Mouse (Mus musculus) MEL (cell line): ENCODE data around the gene Rad50. TPM values are rescaled to one million over a fixed set of nuclear protein-coding genes. Genes with fewer than 3 reads are reported as not detected.

Experiments used
- DNase-seq: peaks from one replicate; pipeline ENCODE4 v3.0.0; 2011; ENCODE audit warnings: low read depth, low spot score
- H3K27ac ChIP-seq: 2 replicates; pipeline ENCODE4 v1.5.1; 2012; ENCODE audit warnings: low read depth, mild to moderate bottlenecking, control low read depth, low read length, moderate library complexity; ENCODE audit not compliant: control insufficient read depth
- H3K27me3 ChIP-seq, 2 experiments: fragments of 150-350 bp in 1 of 2; sonication (generic) in 1 of 2; 2 replicates each; pipeline ENCODE4 v1.6.1; 2012; ENCODE audit warnings: low read length in 2 of 2, mild to moderate bottlenecking in 2 of 2, improper control_type of control experiment in 1 of 2, moderate library complexity in 1 of 2; ENCODE audit not compliant: insufficient read depth in 2 of 2, control insufficient read depth in 1 of 2
- H3K36me3 ChIP-seq, 2 experiments: 2 replicates each; pipeline ENCODE4 v1.6.1; 2012 to 2014; ENCODE audit warnings: low read length in 2 of 2, improper control_type of control experiment in 1 of 2, inconsistent platforms in 1 of 2, mild to moderate bottlenecking in 1 of 2; ENCODE audit not compliant: insufficient read depth in 2 of 2, control insufficient read depth in 1 of 2
- H3K4me1 ChIP-seq, 2 experiments: fragments of 150-350 bp in 1 of 2; sonication (generic) in 1 of 2; 2 replicates each; pipeline ENCODE4 v1.6.1; 2012; ENCODE audit warnings: low read length in 2 of 2, improper control_type of control experiment in 1 of 2, mild to moderate bottlenecking in 1 of 2; ENCODE audit not compliant: insufficient read depth in 2 of 2, control insufficient read depth in 1 of 2
- H3K4me3 ChIP-seq, 2 experiments: fragments of 150-350 bp in 1 of 2; sonication (generic) in 1 of 2; 2 replicates each; pipeline ENCODE4 v1.5.1; 2012; ENCODE audit warnings: low read depth in 2 of 2, low read length in 2 of 2, mild to moderate bottlenecking in 2 of 2, moderate library complexity in 2 of 2, control low read depth in 1 of 2, improper control_type of control experiment in 1 of 2; ENCODE audit not compliant: control insufficient read depth in 1 of 2, insufficient read depth in 1 of 2
- H3K79me2 ChIP-seq: 2 replicates; pipeline ENCODE4 v1.6.1; 2012; ENCODE audit warnings: mild to moderate bottlenecking, low read length, moderate library complexity; ENCODE audit not compliant: control insufficient read depth, poor library complexity, insufficient read depth
- H3K9ac ChIP-seq: 2 replicates; pipeline ENCODE4 v1.6.1; 2012; ENCODE audit warnings: low read depth, mild to moderate bottlenecking, control low read depth, low read length, moderate library complexity; ENCODE audit not compliant: control insufficient read depth, poor library complexity, severe bottlenecking
- H3K9me3 ChIP-seq: fragments of 150-350 bp; sonication (generic); replicated peaks from 2 replicates; pipeline ENCODE4 v1.6.1; 2012; ENCODE audit warnings: mild to moderate bottlenecking, low read length, improper control_type of control experiment, moderate library complexity; ENCODE audit not compliant: insufficient read depth
- BHLHE40 ChIP-seq: IDR thresholded peaks from 2 replicates; pipeline ENCODE4 v1.6.1; 2012; ENCODE audit warnings: low read depth, mild to moderate bottlenecking, inconsistent platforms, low read length, improper control_type of control experiment, borderline replicate concordance
- CHD2 ChIP-seq: IDR thresholded peaks from 2 replicates; pipeline ENCODE4 v1.6.1; 2011; ENCODE audit warnings: low read length, improper control_type of control experiment
- CTCF ChIP-seq, 3 experiments: IDR thresholded peaks in 2 of 3; conservative IDR thresholded peaks in 1 of 3; 2 replicates each; pipeline ENCODE4 v1.5.1; 2011 to 2012; ENCODE audit warnings: low read length in 3 of 3, low read depth in 2 of 3, mild to moderate bottlenecking in 2 of 3, improper control_type of control experiment in 1 of 3, inconsistent platforms in 1 of 3, mixed read lengths in 1 of 3, moderate library complexity in 1 of 3; ENCODE audit not compliant: control insufficient read depth in 1 of 3, insufficient read depth in 1 of 3, poor library complexity in 1 of 3, severe bottlenecking in 1 of 3
- E2F4 ChIP-seq: IDR thresholded peaks from 2 replicates; pipeline ENCODE4 v1.6.1; 2011; ENCODE audit warnings: low read depth, low read length, improper control_type of control experiment, borderline replicate concordance
- EP300 ChIP-seq, 2 experiments: IDR thresholded peaks; 2 replicates each; pipeline ENCODE4 v1.6.1; 2011; ENCODE audit warnings: improper control_type of control experiment in 2 of 2, low read length in 2 of 2, low read depth in 1 of 2, mild to moderate bottlenecking in 1 of 2
- ETS1 ChIP-seq: IDR thresholded peaks from 2 replicates; pipeline ENCODE4 v1.6.1; 2012; ENCODE audit warnings: low read depth, mild to moderate bottlenecking, inconsistent platforms, low read length, improper control_type of control experiment, moderate library complexity
- GABPA ChIP-seq: IDR thresholded peaks from 2 replicates; pipeline ENCODE4 v1.6.1; 2012; ENCODE audit warnings: low read depth, mild to moderate bottlenecking, inconsistent platforms, low read length, improper control_type of control experiment, moderate library complexity
- GATA1 ChIP-seq: IDR thresholded peaks from 2 replicates; pipeline ENCODE4 v1.6.1; 2011; ENCODE audit warnings: low read depth, low read length, improper control_type of control experiment
- HCFC1 ChIP-seq: IDR thresholded peaks from 2 replicates; pipeline ENCODE4 v1.6.1; 2012; ENCODE audit warnings: low read depth, mild to moderate bottlenecking, inconsistent platforms, low read length, improper control_type of control experiment, moderate library complexity
- KAT2A ChIP-seq: conservative IDR thresholded peaks from 2 replicates; pipeline ENCODE4 v1.6.1; 2012; ENCODE audit warnings: low read depth, low read length, improper control_type of control experiment, inconsistent platforms
- MAFK ChIP-seq: IDR thresholded peaks from 2 replicates; pipeline ENCODE4 v1.6.1; 2011; ENCODE audit warnings: low read depth, mild to moderate bottlenecking, low read length, improper control_type of control experiment, borderline replicate concordance
- MAX ChIP-seq: IDR thresholded peaks from 2 replicates; pipeline ENCODE4 v1.6.1; 2011; ENCODE audit warnings: low read length, improper control_type of control experiment
- MAZ ChIP-seq: IDR thresholded peaks from 2 replicates; pipeline ENCODE4 v1.6.1; 2012; ENCODE audit warnings: low read depth, mild to moderate bottlenecking, inconsistent platforms, low read length, improper control_type of control experiment
- MEF2A ChIP-seq: IDR thresholded peaks from 2 replicates; pipeline ENCODE4 v1.6.1; 2014; ENCODE audit warnings: low read depth, mild to moderate bottlenecking, inconsistent platforms, low read length, improper control_type of control experiment; ENCODE audit not compliant: poor library complexity, insufficient replicate concordance, severe bottlenecking; ENCODE audit errors: extremely low read depth
- MXI1 ChIP-seq: IDR thresholded peaks from 2 replicates; pipeline ENCODE4 v1.6.1; 2011; ENCODE audit warnings: mild to moderate bottlenecking, low read depth, low read length, improper control_type of control experiment
- MYB ChIP-seq: IDR thresholded peaks from 2 replicates; pipeline ENCODE4 v1.6.1; 2011; ENCODE audit warnings: mild to moderate bottlenecking, low read depth, low read length, improper control_type of control experiment
- MYC ChIP-seq: IDR thresholded peaks from 2 replicates; pipeline ENCODE4 v1.6.1; 2011; ENCODE audit warnings: low read depth, mild to moderate bottlenecking, low read length, improper control_type of control experiment, moderate library complexity
- NELFE ChIP-seq: IDR thresholded peaks from 2 replicates; pipeline ENCODE4 v1.6.1; 2011; ENCODE audit warnings: low read depth, low read length, improper control_type of control experiment
- POLR2A ChIP-seq, 2 experiments: IDR thresholded peaks; 2 replicates each; pipeline ENCODE4 v1.6.1; 2011 to 2012; ENCODE audit warnings: low read length in 2 of 2, mild to moderate bottlenecking in 2 of 2, control low read depth in 1 of 2, improper control_type of control experiment in 1 of 2, low read depth in 1 of 2, moderate library complexity in 1 of 2; ENCODE audit not compliant: control insufficient read depth in 1 of 2, insufficient read depth in 1 of 2, poor library complexity in 1 of 2
- POLR2AphosphoS2 ChIP-seq: IDR thresholded peaks from 2 replicates; pipeline ENCODE4 v1.6.1; 2011; ENCODE audit warnings: low read length, improper control_type of control experiment
- POLR2AphosphoS5 ChIP-seq: IDR thresholded peaks from 2 replicates; pipeline ENCODE4 v1.6.1; 2012; ENCODE audit warnings: low read depth, borderline replicate concordance, mild to moderate bottlenecking, inconsistent platforms, low read length, moderate library complexity, mixed read lengths
- RAD21 ChIP-seq: IDR thresholded peaks from 2 replicates; pipeline ENCODE4 v1.6.1; 2011; ENCODE audit warnings: mild to moderate bottlenecking, low read depth, low read length, improper control_type of control experiment
- SIN3A ChIP-seq: IDR thresholded peaks from 2 replicates; pipeline ENCODE4 v1.6.1; 2012; ENCODE audit warnings: low read length, improper control_type of control experiment, inconsistent platforms
- SMC3 ChIP-seq: IDR thresholded peaks from 2 replicates; pipeline ENCODE4 v1.6.1; 2011; ENCODE audit warnings: low read depth, low read length, improper control_type of control experiment
- TAL1 ChIP-seq: IDR thresholded peaks from 2 replicates; pipeline ENCODE4 v1.6.1; 2012; ENCODE audit warnings: mild to moderate bottlenecking, inconsistent platforms, low read length, moderate library complexity, mixed read lengths
- TBP ChIP-seq: IDR thresholded peaks from 2 replicates; pipeline ENCODE4 v1.8.0; 2011; ENCODE audit warnings: low read depth, low read length, improper control_type of control experiment
- TCF12 ChIP-seq: IDR thresholded peaks from 2 replicates; pipeline ENCODE4 v1.6.1; 2014; ENCODE audit warnings: low read depth, mild to moderate bottlenecking, inconsistent platforms, low read length, improper control_type of control experiment, moderate library complexity
- USF1 ChIP-seq: IDR thresholded peaks from 2 replicates; pipeline ENCODE4 v1.6.1; 2014; ENCODE audit warnings: low read depth, mild to moderate bottlenecking, inconsistent platforms, low read length, improper control_type of control experiment, moderate library complexity
- ZC3H11A ChIP-seq: IDR thresholded peaks from 2 replicates; pipeline ENCODE4 v1.6.1; 2012; ENCODE audit warnings: low read depth, mild to moderate bottlenecking, inconsistent platforms, low read length, improper control_type of control experiment
- ZKSCAN1 ChIP-seq: IDR thresholded peaks from 2 replicates; pipeline ENCODE4 v1.6.1; 2012; ENCODE audit warnings: low read depth, mild to moderate bottlenecking, inconsistent platforms, low read length, improper control_type of control experiment, moderate library complexity
- polyA plus RNA-seq, 2 experiments: library from polyadenylated mRNA; stranded (reverse) in 1 of 2; unstranded in 1 of 2; fragments of >175 nt in 1 of 2; fragments of >200 nt in 1 of 2; gene quantifications; 2 replicates each; pipeline versions ENCODE4 v1.2.1 to v1.2.4; 2012; ENCODE audit warnings: low replicate concordance in 2 of 2, low read depth in 1 of 2; ENCODE audit not compliant: insufficient read length in 2 of 2, insufficient read depth in 1 of 2, missing spikeins in 1 of 2
- total RNA-seq: library from RNA; depleted of rRNA; stranded (reverse); fragments of 300-350 nt; gene quantifications from 2 replicates; pipeline ENCODE4 v1.2.3, GENCODE M21; 2012

The Rad50 gene
- total and polyA plus RNA-seq, 3 experiments: 32.6 to 447 (median 44.6) TPM

DNA sequence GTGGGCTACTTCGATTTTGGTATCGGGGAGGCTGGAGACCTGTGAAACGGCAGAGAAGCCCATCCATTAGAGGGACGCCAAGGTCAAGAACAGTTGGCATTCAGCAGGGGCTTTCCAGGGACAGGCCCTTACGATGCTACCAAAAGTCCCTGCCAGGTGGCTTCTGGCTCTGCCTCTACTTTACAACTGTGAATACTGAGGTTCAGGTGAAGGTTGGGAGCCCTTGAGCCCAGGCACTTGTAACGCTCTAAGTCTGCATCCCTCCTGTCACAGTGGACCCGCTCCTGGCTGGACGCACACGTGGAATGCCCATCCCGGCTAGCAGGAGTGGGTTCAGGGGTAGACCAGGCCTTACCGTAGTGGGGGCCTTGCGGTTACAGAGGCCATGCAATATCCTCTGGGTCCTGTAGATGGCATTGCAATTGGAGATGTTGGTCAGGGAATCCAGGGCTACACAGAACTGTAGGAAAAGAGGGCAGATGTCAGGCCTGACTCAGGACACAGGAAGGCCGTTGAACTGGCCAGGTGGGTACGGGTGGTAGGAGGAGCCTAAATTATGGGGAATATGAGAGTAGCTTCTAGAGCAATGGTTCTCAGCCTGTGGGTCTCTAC is 74.9 kb downstream of the Rad50 start:
- no peaks in the 10 kb centered on the region for H3K27me3 ChIP-seq
- H3K79me2 ChIP-seq: no peaks in the 10 kb centered on the region; the same call in 1 of the 2 replicates
- no peak overlapping the region for H3K4me3 ChIP-seq
- H3K4me1 ChIP-seq: peaks cover 28 to 47% of the 10 kb centered on the region in 2 experiments
- H3K9me3 ChIP-seq: no peaks in the 10 kb centered on the region
- peak; percentile 61 for DNase-seq
- TF ChIP-seq RAD21 (peak; percentile 13; the same call in 1 of the 2 replicates), USF1 (no peak), E2F4 (no peak), SMC3 (peak; percentile 42), CTCF (IDR thresholded peaks at IDR 0.05 in 2 of 3, conservative IDR thresholded peaks at IDR 0.05 in 1 of 3; ENCODE audit: control insufficient read depth in 1 of 3, insufficient read depth in 1 of 3, low read depth in 2 of 3, low read length in 3 of 3, poor library complexity in 1 of 3, severe bottlenecking in 1 of 3) (peak; percentile 45 to 67 (median 65)), CHD2 (no peak)
- TF ChIP-seq, all 39 proteins: peak for 3
- peaks cover 0 to 31% of the 10 kb centered on the region in 2 experiments; a peak in 2 of 4 replicates for H3K36me3 ChIP-seq
- no peak overlapping the region for H3K9ac ChIP-seq
- no peak overlapping the region for H3K27ac ChIP-seq

- Histone ChIP-seq H3K4me3 (no peak overlapping the region), H3K79me2 (peaks cover 2% of the 10 kb centered on the region; the same call in 1 of the 2 replicates), H3K4me1 (peaks cover 34 to 54% of the 10 kb centered on the region in 2 experiments), H3K27ac (peak overlapping the region; percentile 90), H3K9me3 (no peaks in the 10 kb centered on the region), H3K27me3 (no peaks in the 10 kb centered on the region), H3K9ac (peak overlapping the region; percentile 69), H3K36me3 (peaks cover 0 to 39% of the 10 kb centered on the region in 2 experiments; a peak in 2 of 4 replicates)
- DNase-seq: peak; percentile 98
- peak; percentile 63; the same call in 1 of the 2 replicates for TF ChIP-seq TBP
- peak; percentile 54 for TF ChIP-seq HCFC1
- no peak for TF ChIP-seq MEF2A
- no peak; the same call in 1 of the 2 replicates for TF ChIP-seq MXI1
- TF ChIP-seq MYC: peak; percentile 68; the same call in 1 of the 2 replicates
- TF ChIP-seq SMC3: peak; percentile 92
- no peak; the same call in 1 of the 2 replicates for TF ChIP-seq ETS1
- no peak for TF ChIP-seq TAL1
- no peak for TF ChIP-seq ZKSCAN1
- TF ChIP-seq NELFE: peak; percentile 32; the same call in 1 of the 2 replicates
- no peak; the same call in 1 of the 2 replicates for TF ChIP-seq GATA1
- TF ChIP-seq TCF12: 0 out of 2 replicates have a peak, but pooled peaks have one; percentile 3
- no peak for TF ChIP-seq POLR2AphosphoS2
- TF ChIP-seq SIN3A: peak; percentile 45; the same call in 1 of the 2 replicates
- peak; percentile 79; the same call in 1 of the 2 replicates for TF ChIP-seq MAZ
- no peak for TF ChIP-seq GABPA
- peak; percentile 83; the same call in 1 of the 2 replicates for TF ChIP-seq MAX
- no peak for TF ChIP-seq BHLHE40
- TF ChIP-seq MYB: no peak
- no peak for TF ChIP-seq POLR2AphosphoS5
- peak in 1 of 2 experiments; percentile 45; a peak in 1 of 4 replicates for TF ChIP-seq POLR2A (IDR thresholded peaks at IDR 0.05; ENCODE audit: control insufficient read depth in 1 of 2, insufficient read depth in 1 of 2, low read depth in 1 of 2, low read length in 2 of 2, poor library complexity in 1 of 2)
- no peak for TF ChIP-seq KAT2A
- TF ChIP-seq EP300 (IDR thresholded peaks at IDR 0.05; ENCODE audit: low read depth in 1 of 2, low read length in 2 of 2): peak in 1 of 2 experiments; percentile 15; a peak in 1 of 4 replicates
- no peak for TF ChIP-seq MAFK
- peak; percentile 72 to 97 (median 89) for TF ChIP-seq CTCF (IDR thresholded peaks at IDR 0.05 in 2 of 3, conservative IDR thresholded peaks at IDR 0.05 in 1 of 3; ENCODE audit: control insufficient read depth in 1 of 3, insufficient read depth in 1 of 3, low read depth in 2 of 3, low read length in 3 of 3, poor library complexity in 1 of 3, severe bottlenecking in 1 of 3)
- TF ChIP-seq ZC3H11A: peak; percentile 91
These were observed 79.3 kb downstream of the Rad50 start for GRCm38 (mm10) chr11:53627859-53628258.
